Mouse (Mus musculus) brain, adult 2 months (tissue): Measurements from ENCODE around the gene Prss41.

Source experiments
- DNase-seq: peaks from one replicate; pipeline ENCODE4 v3.0.0; 2011; ENCODE audit warnings: low read depth, low spot score

Prss41 gene

DNA sequence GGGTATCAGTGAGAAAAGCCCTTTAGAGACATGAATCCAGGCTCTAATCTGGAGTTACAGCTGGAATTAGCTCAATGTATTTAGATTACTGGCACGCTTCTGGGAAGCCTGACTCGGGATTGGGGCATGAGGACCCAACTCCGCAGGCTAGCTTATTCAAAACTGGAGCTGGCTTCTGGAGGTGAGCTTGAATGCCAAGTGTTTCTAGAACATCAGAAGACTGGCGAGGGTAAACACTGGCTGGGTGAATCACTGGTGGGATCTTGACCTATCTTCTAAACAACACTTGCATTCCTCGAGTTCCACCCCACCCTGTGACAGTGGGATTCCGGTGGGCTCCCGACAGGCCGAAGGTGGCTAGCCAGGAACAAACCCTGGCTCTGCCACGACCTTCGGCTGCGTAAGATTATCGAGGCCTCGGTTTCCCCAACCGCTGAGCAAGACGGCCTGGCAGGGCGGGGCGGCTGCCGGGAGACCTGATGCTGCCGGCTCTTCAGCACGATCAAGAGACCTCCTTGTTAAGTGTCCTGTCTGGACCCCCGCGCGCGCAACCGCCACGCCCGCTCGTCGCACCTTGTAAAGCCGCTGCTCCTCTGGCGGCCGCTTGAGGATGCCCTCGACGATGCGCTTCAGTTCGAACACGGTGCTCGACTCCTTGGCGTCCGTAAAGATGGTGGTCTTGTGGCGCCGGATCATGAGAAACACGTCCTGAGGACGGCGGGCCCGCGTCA lies 15.5 kb downstream of the Prss41 start:
- DNase-seq, result peak; percentile 45

GRCm38 (mm10) chr17:23825591-23825990 lies 18.4 kb downstream of the Prss41 start:
- DNase-seq, result no peak

DNA sequence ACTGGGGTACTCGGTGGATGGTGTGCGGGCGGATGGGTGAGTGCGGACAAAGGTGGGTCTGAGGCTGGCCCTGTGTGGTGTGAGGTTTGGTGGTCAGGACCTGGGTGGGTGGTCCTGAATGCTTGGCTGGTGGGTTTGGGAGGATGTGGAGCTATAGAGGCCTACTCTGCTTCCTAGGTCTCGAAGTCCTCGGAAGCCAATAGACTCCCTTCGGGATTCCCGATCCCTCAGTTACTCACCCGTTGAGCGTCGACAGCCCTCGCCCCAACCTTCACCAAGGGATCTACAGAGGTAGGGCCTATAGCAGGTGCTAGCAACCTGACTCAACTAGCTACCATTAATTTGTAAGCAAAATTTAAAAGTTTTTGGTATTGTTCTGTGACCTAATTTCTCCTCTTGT lies 20.4 kb downstream of the Prss41 start:
- DNase-seq, result no peak

DNA sequence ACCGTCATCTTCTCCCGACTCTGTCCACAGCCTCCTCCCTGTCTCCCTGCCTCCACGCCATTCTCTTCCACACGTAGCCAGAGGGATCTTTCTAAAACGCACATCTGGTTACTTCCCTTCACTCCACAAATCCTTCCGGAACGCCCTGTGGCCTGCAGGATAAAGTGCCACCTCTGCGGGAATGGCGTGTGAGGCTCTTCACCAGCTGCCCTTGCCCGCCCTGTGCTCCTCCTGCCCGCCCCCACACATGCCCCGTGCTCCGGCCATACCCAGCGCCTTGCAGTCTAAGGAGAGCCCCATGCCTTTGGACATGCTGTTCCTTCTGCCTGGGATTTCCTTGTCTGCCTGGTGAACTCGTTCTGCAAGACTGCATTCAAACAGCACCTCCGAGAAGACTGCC lies 21.0 kb downstream of the Prss41 start:
- no peak for DNase-seq

DNA sequence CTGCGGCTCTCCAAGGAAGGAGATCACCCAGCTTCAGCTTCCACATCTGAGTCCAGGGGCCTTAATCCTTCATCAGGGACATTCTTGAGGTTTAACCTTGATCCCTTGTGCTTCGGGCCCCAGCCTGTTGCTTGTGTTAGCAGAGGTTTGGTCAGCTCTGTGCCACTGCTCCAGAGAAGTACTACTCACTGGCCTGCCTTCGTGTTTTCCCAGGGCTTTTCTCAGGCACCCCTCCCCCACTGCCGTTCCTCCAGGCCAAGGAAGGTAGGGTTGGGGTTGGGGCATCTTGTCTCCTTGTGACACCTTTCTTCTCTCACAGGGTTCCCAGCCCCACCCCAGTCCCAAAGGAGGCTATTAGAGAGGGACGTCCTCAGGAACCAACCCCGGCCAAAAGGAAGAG lies 21.9 kb downstream of the Prss41 start:
- no peak for DNase-seq

DNA sequence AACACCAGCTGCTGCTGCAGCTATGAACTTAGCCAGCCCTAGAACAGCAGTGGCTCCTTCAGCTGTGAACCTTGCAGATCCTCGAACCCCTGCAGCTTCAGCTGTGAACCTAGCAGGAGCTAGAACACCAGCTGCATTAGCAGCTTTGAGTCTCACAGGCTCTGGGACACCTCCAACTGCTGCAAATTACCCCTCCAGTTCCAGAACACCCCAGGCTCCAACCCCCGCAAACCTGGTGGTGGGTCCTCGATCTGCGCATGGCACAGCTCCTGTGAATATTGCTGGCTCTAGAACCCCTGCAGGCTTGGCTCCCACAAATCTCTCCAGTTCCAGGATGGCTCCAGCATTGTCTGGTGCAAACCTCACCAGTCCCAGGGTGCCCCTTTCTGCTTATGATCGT lies 23.2 kb downstream of the Prss41 start:
- DNase-seq, result peak; percentile 51

DNA sequence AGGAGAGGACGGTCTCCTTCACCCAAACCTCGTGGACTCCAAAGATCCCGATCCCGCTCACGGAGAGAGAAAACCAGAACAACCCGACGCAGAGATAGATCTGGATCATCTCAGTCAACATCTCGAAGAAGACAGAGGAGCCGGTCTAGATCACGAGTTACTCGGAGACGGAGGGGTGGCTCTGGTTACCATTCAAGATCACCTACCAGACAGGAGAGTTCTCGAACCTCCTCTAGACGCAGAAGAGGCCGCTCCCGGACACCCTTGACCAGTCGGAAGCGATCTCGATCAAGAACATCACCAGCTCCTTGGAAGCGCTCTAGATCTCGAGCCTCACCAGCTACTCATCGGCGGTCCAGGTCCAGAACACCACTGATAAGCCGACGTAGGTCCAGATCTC lies 24.7 kb downstream of the Prss41 start:
- DNase-seq, result no peak

DNA sequence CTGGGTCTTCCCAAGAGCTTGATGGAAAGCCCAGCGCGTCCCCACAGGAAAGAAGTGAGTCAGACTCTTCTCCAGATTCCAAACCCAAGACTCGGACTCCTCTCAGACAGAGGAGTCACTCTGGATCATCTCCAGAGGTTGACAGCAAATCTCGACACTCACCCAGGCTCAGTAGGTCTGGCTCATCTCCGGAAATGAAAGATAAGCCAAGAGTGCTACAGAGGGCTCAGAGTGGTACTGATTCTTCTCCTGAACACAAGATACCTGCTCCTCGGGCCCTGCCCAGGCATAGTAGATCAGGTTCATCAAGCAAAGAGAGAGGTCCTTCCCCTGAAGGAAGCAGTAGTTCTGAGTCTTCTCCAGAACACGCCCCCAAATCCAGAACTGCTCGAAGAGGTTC lies 25.4 kb downstream of the Prss41 start:
- DNase-seq, result no peak

GRCm38 (mm10) chr17:23815641-23816040 lies 28.3 kb downstream of the Prss41 start:
- no peak for DNase-seq

GRCm38 (mm10) chr17:23807918-23808317 lies 36.1 kb downstream of the Prss41 start:
- no peak for DNase-seq

GRCm38 (mm10) chr17:23806867-23807266 lies 37.1 kb downstream of the Prss41 start:
- peak; percentile 69 for DNase-seq

DNA sequence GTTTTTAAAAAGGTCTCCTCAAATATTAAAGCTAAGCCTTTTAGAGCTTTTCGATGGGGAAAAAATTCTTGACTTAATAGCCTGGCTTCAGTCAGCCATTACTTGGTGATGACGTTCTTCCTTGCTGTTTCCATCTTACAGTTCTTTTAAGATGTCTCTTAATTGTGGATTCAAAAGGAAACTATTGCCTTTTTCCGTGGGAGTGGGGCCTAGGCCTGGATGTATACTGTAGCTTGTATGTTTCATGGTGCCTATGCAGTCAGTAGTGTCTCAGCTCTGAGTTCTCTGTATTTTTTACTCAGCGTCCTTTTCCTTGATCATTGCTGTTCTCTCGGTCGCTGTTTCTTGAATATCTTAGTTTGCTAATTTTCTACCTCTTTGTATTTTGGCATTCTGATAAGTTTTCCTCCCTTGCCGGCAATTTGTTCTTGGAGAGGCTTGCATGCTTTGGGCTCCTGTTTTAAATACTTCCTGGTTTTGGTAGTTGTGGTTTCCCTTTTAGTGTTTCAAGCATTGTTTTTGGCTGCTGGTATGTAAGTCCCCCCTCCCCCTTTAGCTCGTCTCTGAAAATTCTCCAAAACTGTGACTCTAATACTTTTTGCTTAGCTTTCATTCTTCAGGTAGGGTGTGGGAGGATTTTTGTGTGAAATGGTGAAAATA lies 39.4 kb downstream of the Prss41 start:
- DNase-seq, result no peak

- peak; percentile 83 for DNase-seq
Observed at GRCm38 (mm10) chr17:23803366-23804041, 40.5 kb downstream of the Prss41 start.

DNA sequence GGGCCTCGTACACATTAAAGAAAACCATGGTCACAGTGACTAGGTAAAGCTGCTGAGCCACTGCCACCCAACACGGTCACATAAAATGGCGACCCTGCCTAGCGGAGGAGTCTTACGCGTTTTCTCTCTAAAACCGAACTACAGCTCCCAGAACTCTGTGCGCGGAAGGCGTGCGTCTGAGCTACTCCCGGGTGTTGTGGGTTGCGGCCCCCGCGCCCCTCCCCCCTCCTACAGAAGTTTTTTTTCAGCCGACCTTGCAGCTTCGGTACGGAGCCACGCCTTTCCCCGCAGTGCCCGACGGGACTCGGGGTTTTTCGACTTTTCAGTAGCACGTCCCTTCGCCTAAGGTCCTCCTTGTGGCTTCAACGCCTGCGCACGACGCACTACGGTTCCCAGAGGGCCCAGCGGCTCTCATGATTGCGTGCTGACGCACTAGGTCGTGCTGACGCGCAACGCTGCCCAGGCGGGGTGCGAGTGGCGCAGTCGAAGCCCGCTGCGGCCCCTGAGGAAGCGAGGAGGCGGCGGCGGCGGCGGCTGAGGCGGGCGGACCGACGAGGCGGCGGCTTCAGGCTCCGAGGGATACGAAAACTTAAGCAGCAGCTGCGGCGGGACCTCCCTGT lies 41.1 kb downstream of the Prss41 start:
- DNase-seq, result peak; percentile 100

GRCm38 (mm10) chr17:23801627-23802026 lies 42.3 kb downstream of the Prss41 start:
- DNase-seq, result no peak

GRCm38 (mm10) chr17:23797316-23797715 lies 46.7 kb downstream of the Prss41 start:
- no peak for DNase-seq

- no peak for DNase-seq
Observed at GRCm38 (mm10) chr17:23795323-23795722, 48.6 kb downstream of the Prss41 start.

DNA sequence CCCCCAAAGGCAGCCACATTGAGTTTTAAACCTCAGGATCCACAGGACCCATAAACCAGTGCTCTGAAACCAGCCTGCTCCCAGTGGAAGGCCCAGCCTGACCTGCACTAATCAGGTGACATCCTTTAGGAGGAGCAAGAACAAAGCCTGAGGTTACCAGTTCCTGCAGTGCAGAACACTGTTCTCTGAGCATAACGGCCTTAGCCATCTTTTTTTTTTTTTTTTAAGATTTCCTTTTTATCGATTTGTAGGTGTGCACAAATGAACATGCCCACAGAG lies 53.0 kb downstream of the Prss41 start:
- peak; percentile 65 for DNase-seq

DNA sequence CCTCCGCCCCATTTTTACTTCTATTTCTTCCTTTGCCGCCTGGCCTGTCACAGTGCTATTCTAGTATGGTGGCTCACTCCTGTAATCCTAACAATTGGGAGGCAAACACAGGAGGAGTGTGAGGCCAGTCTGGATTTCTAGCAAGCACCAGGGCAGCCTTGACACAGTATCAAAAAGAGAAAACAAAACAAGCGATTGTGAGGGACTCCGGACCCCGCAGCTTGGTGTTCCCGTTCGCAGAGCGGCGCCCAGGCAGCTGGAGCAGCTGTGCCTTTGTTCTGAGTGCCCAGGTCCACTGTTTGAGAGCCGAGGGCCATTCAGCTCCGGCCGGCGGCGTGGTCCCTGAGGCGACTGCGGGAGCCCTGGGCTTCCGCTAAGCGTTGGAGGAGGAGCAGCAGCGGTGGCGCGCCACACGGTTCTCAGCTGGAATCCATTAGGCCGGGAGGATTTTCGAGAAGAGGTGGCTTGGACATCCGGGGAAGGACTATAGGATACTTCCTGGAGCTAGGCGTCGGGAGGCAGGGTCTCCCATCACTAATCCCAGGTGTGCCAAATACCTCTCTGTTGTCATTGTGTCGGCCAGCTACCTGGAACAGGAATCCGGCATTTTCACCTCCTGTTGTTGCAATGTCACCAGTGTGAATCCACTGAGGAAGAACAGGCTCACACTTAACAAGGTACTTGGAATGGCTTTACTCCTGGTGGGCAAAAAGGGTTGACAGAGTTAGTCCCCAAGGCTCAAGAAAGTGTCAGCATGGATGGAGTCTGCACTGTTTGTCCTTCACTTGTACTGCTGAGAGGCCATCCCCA lies 53.5 kb downstream of the Prss41 start, which contains the start of gene Srrm2:
Gene Srrm2, plus strand, starts transcription at position 264 of the 810 bp plus-strand sequence.
- DNase-seq, result peak; percentile 79

- DNase-seq, result no peak
Observed at GRCm38 (mm10) chr17:23789749-23790268, 54.2 kb downstream of the Prss41 start.

DNA sequence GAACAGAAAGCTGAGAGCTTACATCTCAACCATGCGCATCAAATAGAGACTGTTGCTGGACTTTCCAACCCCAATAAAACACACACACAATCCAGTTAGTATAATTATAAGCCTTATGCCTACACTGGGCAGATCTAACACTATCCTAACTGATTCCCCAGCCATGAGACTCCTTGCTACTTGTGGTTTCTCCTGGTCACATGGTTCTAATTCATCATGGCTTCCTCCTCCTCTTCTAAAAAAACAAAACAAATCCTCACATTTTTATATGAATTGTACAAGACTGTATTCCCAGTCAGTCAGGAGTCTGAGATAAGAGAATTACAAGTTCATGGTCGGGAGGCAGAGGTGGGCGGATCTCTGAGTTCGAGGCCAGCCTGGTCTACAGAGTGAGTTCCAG lies 55.0 kb downstream of the Prss41 start:
- no peak for DNase-seq
